Mouse (Mus musculus): ENCODE results near the gene Tsc2. TPM values are rescaled to one million over a fixed set of nuclear protein-coding genes. Genes with fewer than 3 reads are reported as not detected.
"Not testable (repeated sequence)": the region's sequence is repeated elsewhere in the genome, so short reads cannot be mapped to it uniquely, and the experiment has no call there.

Tsc2 gene
- polyA plus RNA-seq, 1 experiment: 152 TPM

DNA sequence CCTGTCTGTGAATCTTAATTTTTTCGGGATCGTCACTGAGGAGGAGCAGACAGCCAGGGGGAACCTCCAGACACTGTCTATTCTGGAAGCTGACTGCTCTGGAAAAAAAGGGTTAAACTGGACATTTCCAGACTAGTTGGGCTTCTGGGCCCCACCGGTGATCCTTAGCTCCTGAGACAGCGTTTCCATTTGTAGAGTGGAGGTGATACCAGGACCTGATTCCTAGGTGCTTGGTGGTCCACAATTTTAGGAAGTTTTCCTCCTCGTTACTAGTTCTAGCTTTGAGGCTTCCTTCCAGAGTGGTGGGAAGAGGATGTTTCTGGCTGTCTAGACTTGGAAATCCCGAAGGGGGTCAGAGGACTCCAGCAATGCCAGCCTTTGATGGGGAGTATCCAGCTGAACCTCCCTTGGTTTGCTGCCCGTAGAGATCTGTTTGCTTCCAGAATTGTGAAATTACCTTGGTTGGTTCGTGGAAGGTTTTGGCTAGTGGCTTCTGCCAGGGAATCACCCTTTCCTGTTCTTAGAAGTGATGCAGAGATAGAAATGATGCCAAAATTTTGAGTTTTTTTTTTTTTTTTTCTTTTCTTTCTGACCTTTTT lies 37.9 kb upstream of the Tsc2 start:
- TF ChIP-seq POLR2A (IDR thresholded peaks at IDR 0.05; ENCODE audit: low read depth, low read length): no peak
- TF ChIP-seq CTCF (conservative IDR thresholded peaks at IDR 0.05; ENCODE audit: insufficient read depth, insufficient read length, low read depth, low read length): no peak
- WGBS: 5% methylated on average over 8 of the region's 8 CpGs
- no peak for DNase-seq
- H3K4me1 ChIP-seq (ENCODE audit: control insufficient read depth, insufficient read depth, low read length): peaks cover 14% of the 10 kb centered on the region
- H3K27me3 ChIP-seq (replicated peaks; ENCODE audit: control insufficient read depth, insufficient read depth, low read length): no peaks in the 10 kb centered on the region
- peak overlapping the region; percentile 95 for H3K4me3 ChIP-seq (ENCODE audit: insufficient read depth, low read depth, low read length)
- peak overlapping the region; percentile 48 for H3K27ac ChIP-seq (ENCODE audit: insufficient read depth, low read depth, low read length)
- H3K36me3 ChIP-seq (ENCODE audit: control insufficient read depth, insufficient read depth, low read length): no peaks in the 10 kb centered on the region

DNA sequence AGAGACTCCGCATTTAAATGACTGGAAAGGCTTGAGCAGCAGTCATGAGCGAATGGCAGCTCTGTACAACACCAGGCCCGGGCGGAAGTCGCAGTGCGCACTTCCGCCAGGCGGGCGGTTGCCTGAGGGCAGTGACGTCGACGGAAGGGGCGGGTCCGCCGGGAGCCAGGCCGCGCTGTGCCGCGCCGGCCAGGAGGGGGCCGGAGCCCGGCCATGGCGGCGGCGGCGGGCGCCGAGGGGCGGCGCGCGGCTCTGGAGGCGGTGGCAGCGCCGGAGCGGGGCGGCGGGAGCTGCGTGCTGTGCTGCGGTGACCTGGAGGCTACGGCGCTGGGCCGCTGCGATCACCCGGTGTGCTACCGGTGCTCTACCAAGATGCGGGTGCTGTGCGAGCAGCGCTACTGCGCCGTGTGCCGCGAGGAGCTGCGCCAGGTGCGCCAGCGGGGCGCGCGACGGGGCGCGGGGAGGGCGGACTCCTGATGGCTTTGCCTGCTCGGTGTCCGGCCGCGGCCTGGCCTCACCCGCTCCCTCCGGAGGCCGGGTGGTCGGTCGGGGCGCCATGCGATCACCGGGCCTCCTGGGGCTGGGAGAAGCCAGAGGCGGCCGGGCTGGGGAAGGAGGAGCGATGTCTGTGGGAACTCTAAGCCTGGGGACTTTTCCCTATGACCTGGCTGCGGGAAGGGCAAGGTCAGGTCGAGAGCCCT lies 37.3 kb upstream of the Tsc2 start, which contains the start of gene Zfp598:
Gene Zfp598, plus strand, starts transcription at position 143 of the 701 bp plus-strand sequence.
- no peaks in the 10 kb centered on the region for H3K27me3 ChIP-seq (replicated peaks; ENCODE audit: control insufficient read depth, insufficient read depth, low read length)
- TF ChIP-seq CTCF (conservative IDR thresholded peaks at IDR 0.05; ENCODE audit: insufficient read depth, insufficient read length, low read depth, low read length): peak; percentile 19; the same call in 1 of the 2 replicates
- peak; percentile 12 for TF ChIP-seq POLR2A (IDR thresholded peaks at IDR 0.05; ENCODE audit: low read depth, low read length)
- H3K4me3 ChIP-seq (ENCODE audit: insufficient read depth, low read depth, low read length): peak within 1 kb of the TSS; percentile 95
- peak within 1 kb of the TSS; percentile 48 for H3K27ac ChIP-seq (ENCODE audit: insufficient read depth, low read depth, low read length)
- no peaks in the 10 kb centered on the region for H3K36me3 ChIP-seq (ENCODE audit: control insufficient read depth, insufficient read depth, low read length)
- DNase-seq: peak; percentile 97
- H3K4me1 ChIP-seq (ENCODE audit: control insufficient read depth, insufficient read depth, low read length): peaks cover 14% of the 10 kb centered on the region
- WGBS: under 1% methylated on average over 80 of the region's 80 CpGs

GRCm38 (mm10) chr17:24669214-24669544 lies 36.7 kb upstream of the Tsc2 start:
- DNase-seq; H3K27me3 ChIP-seq (replicated peaks; ENCODE audit: control insufficient read depth, insufficient read depth, low read length); H3K36me3 ChIP-seq (ENCODE audit: control insufficient read depth, insufficient read depth, low read length): not testable (repeated sequence)
- Histone ChIP-seq H3K4me3 (ENCODE audit: insufficient read depth, low read depth, low read length) (peak overlapping the region; percentile 65), H3K4me1 (ENCODE audit: control insufficient read depth, insufficient read depth, low read length) (peaks cover 14% of the 10 kb centered on the region), H3K27ac (ENCODE audit: insufficient read depth, low read depth, low read length) (peak overlapping the region; percentile 32; the same call in 1 of the 2 replicates)
- WGBS: 9% methylated on average over 15 of the region's 15 CpGs

GRCm38 (mm10) chr17:24667416-24667815 lies 35.0 kb upstream of the Tsc2 start:
- Histone ChIP-seq H3K4me1 (ENCODE audit: control insufficient read depth, insufficient read depth, low read length) (peaks cover 14% of the 10 kb centered on the region), H3K4me3 (ENCODE audit: insufficient read depth, low read depth, low read length) (no peak overlapping the region), H3K27me3 (replicated peaks; ENCODE audit: control insufficient read depth, insufficient read depth, low read length) (no peaks in the 10 kb centered on the region), H3K36me3 (ENCODE audit: control insufficient read depth, insufficient read depth, low read length) (no peaks in the 10 kb centered on the region), H3K27ac (ENCODE audit: insufficient read depth, low read depth, low read length) (no peak overlapping the region)
- peak; percentile 84 for DNase-seq
- WGBS: 13% methylated on average over 6 of the region's 6 CpGs
- TF ChIP-seq CTCF (conservative IDR thresholded peaks at IDR 0.05; ENCODE audit: insufficient read depth, insufficient read length, low read depth, low read length): peak; percentile 89
- TF ChIP-seq POLR2A (IDR thresholded peaks at IDR 0.05; ENCODE audit: low read depth, low read length): no peak

- H3K27me3 ChIP-seq (replicated peaks; ENCODE audit: control insufficient read depth, insufficient read depth, low read length); DNase-seq; H3K36me3 ChIP-seq (ENCODE audit: control insufficient read depth, insufficient read depth, low read length); H3K4me3 ChIP-seq (ENCODE audit: insufficient read depth, low read depth, low read length); H3K27ac ChIP-seq (ENCODE audit: insufficient read depth, low read depth, low read length): not testable (repeated sequence)
- 68% methylated on average over 7 of the region's 7 CpGs for WGBS
- peaks cover 12% of the 10 kb centered on the region for H3K4me1 ChIP-seq (ENCODE audit: control insufficient read depth, insufficient read depth, low read length)
Measured at GRCm38 (mm10) chr17:24667011-24667410, 34.6 kb upstream of the Tsc2 start.

DNA sequence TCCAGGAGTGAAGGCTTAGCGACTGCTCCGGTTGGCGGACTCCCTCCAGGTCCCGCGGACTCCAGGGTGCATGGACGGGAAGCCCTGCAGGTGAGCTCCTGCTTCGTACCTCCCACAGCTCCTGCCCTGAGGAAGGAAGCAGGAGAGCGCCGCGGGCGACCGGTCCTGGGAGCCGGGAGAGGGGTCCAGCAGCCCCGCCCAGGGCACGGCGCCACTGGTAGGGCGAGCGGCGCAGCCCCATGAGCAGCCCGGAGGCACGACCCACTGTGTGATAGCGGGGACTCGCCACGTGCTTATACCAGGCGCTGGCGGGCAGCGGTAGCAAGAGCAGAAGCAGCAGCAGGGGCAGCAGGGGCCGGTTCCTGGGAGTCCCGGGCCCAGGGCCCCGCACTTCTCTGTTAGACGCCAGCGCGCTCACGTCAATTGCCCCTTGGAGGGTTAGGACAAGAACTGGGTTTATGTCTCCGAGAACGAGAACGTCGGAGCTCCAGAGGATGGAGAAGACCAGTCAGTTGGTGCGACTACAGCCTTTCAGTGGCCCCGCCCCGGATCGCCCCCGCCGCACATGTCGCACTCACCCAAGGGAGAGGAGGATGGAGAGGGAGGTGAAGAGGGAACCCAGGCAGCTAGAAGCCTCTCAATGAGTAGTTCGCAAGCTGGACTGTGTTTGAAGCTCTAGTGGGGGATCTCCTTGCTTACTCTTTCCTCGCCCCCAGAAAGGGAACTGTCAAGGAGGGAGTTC lies 25.8 kb upstream of the Tsc2 start, which contains the start of gene Npw:
Gene Npw, minus strand, starts transcription at position 441 of the 742 bp plus-strand sequence.
- Histone ChIP-seq H3K4me3 (ENCODE audit: insufficient read depth, low read depth, low read length) (peak within 1 kb of the TSS; percentile 4; the same call in 1 of the 2 replicates), H3K36me3 (ENCODE audit: control insufficient read depth, insufficient read depth, low read length) (no peaks in the 10 kb centered on the region), H3K27me3 (replicated peaks; ENCODE audit: control insufficient read depth, insufficient read depth, low read length) (no peaks in the 10 kb centered on the region), H3K4me1 (ENCODE audit: control insufficient read depth, insufficient read depth, low read length) (peaks cover 3% of the 10 kb centered on the region; the same call in 1 of the 2 replicates), H3K27ac (ENCODE audit: insufficient read depth, low read depth, low read length) (no peak within 1 kb of the TSS)
- 5% methylated on average over 47 of the region's 47 CpGs for WGBS
- no peak for DNase-seq
- TF ChIP-seq POLR2A (IDR thresholded peaks at IDR 0.05; ENCODE audit: low read depth, low read length): no peak
- TF ChIP-seq CTCF (conservative IDR thresholded peaks at IDR 0.05; ENCODE audit: insufficient read depth, insufficient read length, low read depth, low read length): no peak

DNA sequence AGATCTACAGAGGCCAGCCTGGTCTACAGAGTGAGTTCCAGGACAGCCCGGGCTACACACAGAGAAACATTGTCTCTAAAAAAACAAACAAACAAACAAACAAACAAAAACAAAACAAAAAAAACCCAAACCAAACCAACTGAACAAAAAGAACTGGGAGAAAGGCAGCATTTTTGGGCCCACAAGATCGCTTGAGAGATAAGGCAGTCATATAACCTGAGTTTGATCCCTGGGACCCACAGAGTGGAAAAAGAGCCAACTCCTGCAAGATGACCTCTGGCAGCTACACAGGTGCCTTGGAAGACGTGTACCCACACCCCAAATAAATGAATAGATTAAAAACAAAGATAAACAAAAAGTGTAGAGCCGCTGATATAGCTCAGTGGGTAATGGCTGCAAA lies 22.5 kb upstream of the Tsc2 start:
- TF ChIP-seq POLR2A (IDR thresholded peaks at IDR 0.05; ENCODE audit: low read depth, low read length) (no peak), CTCF (conservative IDR thresholded peaks at IDR 0.05; ENCODE audit: insufficient read depth, insufficient read length, low read depth, low read length) (no peak)
- H3K27ac ChIP-seq (ENCODE audit: insufficient read depth, low read depth, low read length): no peak overlapping the region
- no peak for DNase-seq
- no peak overlapping the region for H3K4me3 ChIP-seq (ENCODE audit: insufficient read depth, low read depth, low read length)
- H3K27me3 ChIP-seq (replicated peaks; ENCODE audit: control insufficient read depth, insufficient read depth, low read length): no peaks in the 10 kb centered on the region
- WGBS: 81% methylated on average over 4 of the region's 4 CpGs
- H3K36me3 ChIP-seq (ENCODE audit: control insufficient read depth, insufficient read depth, low read length): no peaks in the 10 kb centered on the region
- peaks cover 8% of the 10 kb centered on the region; the same call in 1 of the 2 replicates for H3K4me1 ChIP-seq (ENCODE audit: control insufficient read depth, insufficient read depth, low read length)

All from kidney, adult 2 months (tissue).